Mouse (Mus musculus) intestine, embryonic 16.5 days (tissue): ENCODE measurements around the gene Arl4d. TPM values are rescaled to one million over a fixed set of nuclear protein-coding genes. Genes with fewer than 3 reads are reported as not detected.

Source experiments
- ATAC-seq: fragments of 200-750 bp; cut with Nextera tagmentation; 2 replicates; pipeline ENCODE4 v1.8.0; 2017; ENCODE audit warnings: moderate TSS enrichment, moderate library complexity
- H3K27ac ChIP-seq: fragments of 300-500 bp; sonication (generic); 2 replicates; pipeline ENCODE4 v1.5.1; 2014; ENCODE audit warnings: mild to moderate bottlenecking, low read length
- H3K27me3 ChIP-seq: fragments of 300-500 bp; sonication (generic); replicated peaks from 2 replicates; pipeline ENCODE4 v1.6.1; 2014; ENCODE audit warnings: low read length, control low read depth, mixed read lengths; ENCODE audit not compliant: control insufficient read depth, insufficient read depth
- H3K36me3 ChIP-seq: fragments of 300-500 bp; sonication (generic); 2 replicates; pipeline ENCODE4 v1.6.1; 2014; ENCODE audit warnings: low read length, control low read depth; ENCODE audit not compliant: control insufficient read depth, insufficient read depth
- H3K4me1 ChIP-seq: fragments of 300-500 bp; sonication (generic); 2 replicates; pipeline ENCODE4 v1.6.1; 2014; ENCODE audit warnings: low read length, control low read depth, mixed read lengths; ENCODE audit not compliant: control insufficient read depth, insufficient read depth
- H3K4me2 ChIP-seq: fragments of 300-500 bp; sonication (generic); 2 replicates; pipeline ENCODE4 v1.6.1; 2014; ENCODE audit warnings: low read depth, low read length, control low read depth
- H3K4me3 ChIP-seq: fragments of 300-500 bp; sonication (generic); 2 replicates; pipeline ENCODE4 v1.5.1; 2014; ENCODE audit warnings: mild to moderate bottlenecking, low read length
- H3K9ac ChIP-seq: fragments of 300-500 bp; sonication (generic); 2 replicates; pipeline ENCODE4 v1.6.1; 2014; ENCODE audit warnings: low read depth, low read length
- H3K9me3 ChIP-seq: fragments of 300-500 bp; sonication (generic); 2 replicates; pipeline ENCODE4 v1.6.1; 2016; ENCODE audit warnings: low read length, control low read depth; ENCODE audit not compliant: control insufficient read depth
- WGBS: fragments of 180-500 bp; shearing (Covaris S2); extraction: QIAGEN DNeasy Blood & Tissue Kit; methylation state at CpG from one replicate; pipeline ENCODE4 v1.1.7; 2014; 5-methylcytosine and 5-hydroxymethylcytosine counted together
- polyA plus RNA-seq: library from polyadenylated mRNA; unstranded; fragments of >200 nt; fragmentation: Nextera tagmentation; extraction: Ambion mirVana; gene quantifications from 2 replicates; pipeline ENCODE4 v1.2.1, GENCODE M21; 2015

The Arl4d gene
- polyA plus RNA-seq, 1 experiment from 2014 or later: 6.6 TPM

DNA sequence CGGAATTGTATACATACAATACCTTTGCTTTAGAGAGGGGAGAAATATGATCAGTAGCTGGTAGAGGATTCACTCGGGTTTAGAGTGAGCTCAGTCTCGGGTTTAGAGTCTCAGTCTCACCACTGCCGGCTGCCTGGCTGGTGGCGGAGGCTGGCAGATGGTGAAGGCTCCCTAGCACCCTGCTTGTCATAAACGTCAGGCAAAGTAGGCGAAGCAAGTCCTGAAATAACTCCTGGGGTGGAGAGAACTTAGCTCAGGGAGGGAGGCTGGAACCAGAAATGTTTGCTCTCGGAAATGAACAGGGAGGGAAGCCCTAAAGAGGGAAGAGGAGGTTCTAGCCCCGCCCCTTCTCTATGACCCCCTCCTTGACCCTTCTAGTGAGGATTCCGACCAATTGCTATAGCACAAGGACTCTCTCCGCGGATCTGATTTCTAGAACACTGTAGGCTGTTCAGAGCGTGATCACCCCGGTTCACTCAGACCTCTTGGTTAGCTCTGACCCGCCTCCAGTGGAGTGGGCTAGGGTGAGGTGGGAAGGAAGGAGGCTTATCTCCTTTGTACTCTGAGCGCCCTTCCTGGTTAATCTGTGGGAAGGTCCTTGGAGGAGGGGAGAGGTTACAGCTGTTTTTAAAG lies 7.8 kb downstream of the Arl4d start:
- Histone ChIP-seq H3K9me3 (no peaks in the 10 kb centered on the region), H3K9ac (peak overlapping the region; percentile 50; the same call in 1 of the 2 replicates), H3K27me3 (no peaks in the 10 kb centered on the region), H3K4me3 (peak overlapping the region; percentile 18), H3K4me1 (peaks cover 26% of the 10 kb centered on the region), H3K4me2 (peak overlapping the region; percentile 44), H3K36me3 (no peaks in the 10 kb centered on the region), H3K27ac (peak overlapping the region; percentile 89)
- peak; percentile 79 for ATAC-seq
- WGBS: 15% methylated on average over 16 of the region's 16 CpGs

GRCm38 (mm10) chr11:101674106-101674505 lies 8.8 kb downstream of the Arl4d start:
- H3K4me1 ChIP-seq: peaks cover 16% of the 10 kb centered on the region
- no peaks in the 10 kb centered on the region for H3K36me3 ChIP-seq
- H3K4me3 ChIP-seq: no peak overlapping the region
- no peaks in the 10 kb centered on the region for H3K27me3 ChIP-seq
- WGBS: 90% methylated on average over 5 of the region's 5 CpGs
- H3K4me2 ChIP-seq: no peak overlapping the region
- no peak for ATAC-seq
- no peaks in the 10 kb centered on the region for H3K9me3 ChIP-seq
- H3K27ac ChIP-seq: peak overlapping the region; percentile 89; the same call in 1 of the 2 replicates
- H3K9ac ChIP-seq: no peak overlapping the region

DNA sequence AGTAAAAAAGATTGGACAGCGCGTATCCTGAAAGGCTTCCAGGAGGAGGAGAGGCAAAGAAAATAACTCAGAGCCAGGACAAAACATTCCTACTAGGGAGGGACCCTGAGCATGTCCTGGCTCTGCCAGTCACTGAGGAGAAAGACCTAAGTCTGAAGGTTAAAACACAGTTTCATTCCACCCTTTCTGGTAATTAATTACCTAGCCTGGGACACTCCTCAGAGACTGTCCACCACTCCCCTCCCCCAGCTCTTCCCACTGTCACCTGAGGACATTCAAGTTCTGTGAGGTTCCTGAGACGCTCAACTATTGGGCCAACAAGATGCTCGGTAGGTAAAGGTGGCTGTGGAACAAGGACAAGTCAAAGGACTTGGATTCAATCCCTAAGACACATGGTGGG lies 10.0 kb downstream of the Arl4d start:
- Histone ChIP-seq H3K27me3 (no peaks in the 10 kb centered on the region), H3K4me3 (no peak overlapping the region), H3K9me3 (no peaks in the 10 kb centered on the region), H3K4me2 (no peak overlapping the region), H3K9ac (no peak overlapping the region), H3K27ac (peak overlapping the region; percentile 25; the same call in 1 of the 2 replicates), H3K4me1 (peaks cover 12% of the 10 kb centered on the region), H3K36me3 (no peaks in the 10 kb centered on the region)
- peak; percentile 69 for ATAC-seq
- WGBS: 81% methylated on average over 4 of the region's 4 CpGs

DNA sequence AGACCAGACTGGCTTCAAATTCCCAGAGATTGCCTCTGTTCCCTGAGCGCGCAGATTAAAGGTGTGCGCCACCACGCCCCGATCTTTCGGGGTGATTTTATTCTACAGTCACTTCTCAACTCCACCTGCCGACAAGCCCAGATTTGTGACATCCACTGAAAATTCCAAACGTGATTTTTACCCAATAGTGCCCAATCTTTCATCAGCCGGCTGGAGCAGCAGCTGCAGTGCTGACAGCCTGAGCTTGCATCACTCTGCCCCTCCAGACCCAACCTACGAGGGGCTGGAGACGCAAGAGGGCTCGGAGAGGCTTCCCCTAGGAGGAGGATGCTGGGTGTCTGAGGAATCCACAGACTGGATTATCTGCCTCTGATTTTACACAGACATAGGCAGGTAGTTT lies 12.3 kb downstream of the Arl4d start:
- no peak overlapping the region for H3K4me3 ChIP-seq
- WGBS: 75% methylated on average over 12 of the region's 12 CpGs
- peaks cover 12% of the 10 kb centered on the region for H3K4me1 ChIP-seq
- no peaks in the 10 kb centered on the region for H3K9me3 ChIP-seq
- 0 out of 2 replicates have a peak overlapping the region, but pooled peaks have one; percentile 1 for H3K27ac ChIP-seq
- no peak overlapping the region for H3K4me2 ChIP-seq
- H3K36me3 ChIP-seq: no peaks in the 10 kb centered on the region
- H3K27me3 ChIP-seq: no peaks in the 10 kb centered on the region
- H3K9ac ChIP-seq: no peak overlapping the region
- ATAC-seq: no peak

GRCm38 (mm10) chr11:101678770-101679169 lies 13.4 kb downstream of the Arl4d start:
- no peak overlapping the region for H3K4me3 ChIP-seq
- H3K4me1 ChIP-seq: peaks cover under 1% of the 10 kb centered on the region
- no peak overlapping the region for H3K4me2 ChIP-seq
- H3K9me3 ChIP-seq: no peaks in the 10 kb centered on the region
- ATAC-seq: no peak
- 67% methylated on average over 5 of the region's 5 CpGs for WGBS
- no peaks in the 10 kb centered on the region for H3K27me3 ChIP-seq
- no peak overlapping the region for H3K9ac ChIP-seq
- no peaks in the 10 kb centered on the region for H3K36me3 ChIP-seq
- no peak overlapping the region for H3K27ac ChIP-seq

DNA sequence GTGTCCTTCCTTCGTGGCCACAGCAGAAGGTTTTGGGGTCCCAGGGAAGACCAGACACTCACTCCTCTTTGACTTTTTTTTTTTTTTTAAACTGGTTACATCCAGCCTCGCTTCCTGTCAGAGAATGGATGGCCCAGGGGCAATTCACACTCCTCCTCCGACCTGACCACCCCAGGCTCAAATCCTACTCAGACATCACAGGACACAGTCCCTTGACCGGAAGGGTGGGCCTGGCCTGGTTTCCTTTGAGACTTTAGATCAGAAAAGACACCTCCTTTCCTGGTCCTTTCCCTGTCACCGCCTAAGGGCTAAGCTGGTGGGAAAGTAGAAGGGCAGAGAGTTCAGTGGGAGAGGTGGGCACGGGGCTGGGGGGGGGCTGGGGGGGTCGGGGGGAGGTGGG lies 14.6 kb downstream of the Arl4d start:
- Histone ChIP-seq H3K9ac (no peak overlapping the region), H3K4me2 (no peak overlapping the region), H3K4me1 (no peaks in the 10 kb centered on the region; the same call in 1 of the 2 replicates), H3K4me3 (no peak overlapping the region), H3K36me3 (no peaks in the 10 kb centered on the region), H3K27ac (no peak overlapping the region), H3K27me3 (no peaks in the 10 kb centered on the region), H3K9me3 (no peaks in the 10 kb centered on the region)
- no peak for ATAC-seq
- 50% methylated on average over 7 of the region's 7 CpGs for WGBS

GRCm38 (mm10) chr11:101680634-101681325 lies 15.4 kb downstream of the Arl4d start:
- no peak overlapping the region for H3K27ac ChIP-seq
- no peak overlapping the region for H3K9ac ChIP-seq
- no peak overlapping the region for H3K4me2 ChIP-seq
- no peaks in the 10 kb centered on the region for H3K36me3 ChIP-seq
- no peak for ATAC-seq
- no peaks in the 10 kb centered on the region; the same call in 1 of the 2 replicates for H3K4me1 ChIP-seq
- no peaks in the 10 kb centered on the region for H3K9me3 ChIP-seq
- no peaks in the 10 kb centered on the region for H3K27me3 ChIP-seq
- 38% methylated on average over 3 of the region's 3 CpGs for WGBS
- H3K4me3 ChIP-seq: no peak overlapping the region

- Histone ChIP-seq H3K27ac (no peak overlapping the region), H3K4me2 (no peak overlapping the region), H3K9me3 (no peaks in the 10 kb centered on the region), H3K27me3 (no peaks in the 10 kb centered on the region), H3K4me3 (no peak overlapping the region), H3K9ac (no peak overlapping the region), H3K4me1 (peaks cover 3% of the 10 kb centered on the region; the same call in 1 of the 2 replicates), H3K36me3 (no peaks in the 10 kb centered on the region)
- no peak for ATAC-seq
- 93% methylated on average over 1 of the region's 1 CpGs for WGBS
Observed at GRCm38 (mm10) chr11:101681968-101682367, 16.6 kb downstream of the Arl4d start.

DNA sequence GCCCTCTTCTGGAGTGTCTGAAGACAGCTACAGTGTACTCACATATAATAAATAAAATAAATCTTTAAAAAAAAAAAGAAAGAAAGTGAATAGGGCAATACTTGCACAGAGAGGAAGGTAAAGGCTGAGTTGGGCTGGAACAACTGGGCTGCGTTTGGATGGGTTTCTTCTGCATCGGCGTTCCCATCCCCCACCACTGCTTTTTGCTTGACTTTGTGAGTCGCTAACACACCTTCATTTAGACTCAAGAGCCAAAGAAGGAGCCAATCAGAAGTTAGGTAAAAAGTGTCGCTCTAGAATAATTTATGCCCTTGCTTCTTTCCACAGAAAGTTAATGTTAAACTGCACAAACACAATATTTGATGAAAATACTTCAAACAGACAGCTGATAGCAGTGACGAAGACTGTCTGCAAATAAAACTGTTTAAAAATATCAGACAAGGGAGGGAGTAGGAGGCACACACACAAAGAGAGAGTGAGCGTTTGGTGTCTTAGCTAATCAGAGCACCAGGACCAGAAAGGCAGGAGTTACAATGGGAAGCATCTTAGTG lies 17.1 kb downstream of the Arl4d start:
- Histone ChIP-seq H3K27ac (no peak overlapping the region), H3K4me1 (peaks cover 3% of the 10 kb centered on the region; the same call in 1 of the 2 replicates), H3K4me2 (no peak overlapping the region), H3K9ac (no peak overlapping the region), H3K36me3 (no peaks in the 10 kb centered on the region), H3K4me3 (no peak overlapping the region), H3K9me3 (no peaks in the 10 kb centered on the region), H3K27me3 (no peaks in the 10 kb centered on the region)
- no peak for ATAC-seq
- 53% methylated on average over 7 of the region's 7 CpGs for WGBS
